Mouse (Mus musculus) layer of hippocampus, adult 8-10 months (tissue): ENCODE measurements at regions not wholly inside any gene's neighbourhood (a gene's known extent, or its start where the extent isn't known, plus 50 kb on each side); places are given as distances from the start of the nearest gene placed in this dataset.
"Not testable (repeated sequence)": the region's sequence is repeated elsewhere in the genome, so short reads cannot be mapped to it uniquely, and the experiment has no call there.

Source experiments
- DNase-seq, 2 experiments: peaks; one replicate each; pipeline ENCODE4 v3.0.0; 2022; ENCODE audit warnings: low spot score in 2 of 2

GRCm38 (mm10) chr14:26319821-26320220 is 62.1 kb downstream of the Duxbl3 start:
- DNase-seq: not testable (repeated sequence)

DNA sequence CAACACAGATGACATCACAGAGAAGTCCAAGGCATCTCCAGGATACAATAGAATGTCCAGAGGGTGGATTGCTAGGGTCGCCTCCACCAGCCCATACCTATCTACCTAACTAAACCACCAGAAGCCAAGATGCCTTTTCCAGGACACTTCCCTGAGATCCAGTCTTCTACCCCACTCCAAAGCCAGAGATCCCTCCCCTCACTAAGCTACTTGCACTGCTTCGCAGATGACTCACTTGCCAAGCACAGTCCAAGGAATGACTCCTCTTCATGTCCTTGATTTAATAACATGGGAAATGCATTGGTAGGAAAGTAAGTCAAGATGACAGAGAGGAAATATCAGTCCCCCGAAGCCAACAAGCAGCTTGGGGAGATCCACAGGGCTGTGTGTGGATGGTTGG is 63.0 kb downstream of the Duxbl3 start:
- DNase-seq: no peak

DNA sequence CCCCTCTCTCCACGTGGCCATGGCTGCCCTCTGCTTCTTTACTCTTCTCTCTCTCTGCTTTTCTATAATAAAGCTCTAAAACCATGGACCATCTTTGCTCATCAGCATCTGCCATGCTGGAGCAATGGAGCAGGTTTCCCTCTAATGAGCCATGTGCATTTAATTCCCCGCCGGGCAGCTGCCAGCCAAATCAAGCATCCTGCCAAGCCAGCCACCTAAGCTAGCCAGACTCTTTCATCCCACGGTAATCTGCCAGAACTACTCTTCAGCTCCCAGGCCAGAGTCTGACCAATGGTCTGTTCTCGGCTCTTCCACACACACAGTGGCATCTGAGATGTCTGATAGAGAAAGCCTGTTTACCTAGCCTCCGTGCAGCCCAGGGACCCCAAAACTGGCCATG is 70.8 kb downstream of the Duxbl3 start:
- DNase-seq: peak in 1 of 2 experiments; percentile 7

- DNase-seq: no peak
These were observed 83.3 kb downstream of the Duxbl3 start for GRCm38 (mm10) chr14:26341111-26341510.

- DNase-seq: no peak
These were observed 87.5 kb downstream of the Duxbl3 start for GRCm38 (mm10) chr14:26345227-26345626.

- DNase-seq: no peak
These were observed 89.5 kb downstream of the Duxbl3 start for GRCm38 (mm10) chr14:26347296-26347695.

GRCm38 (mm10) chr14:26352927-26353326 is 95.2 kb downstream of the Duxbl3 start:
- no peak for DNase-seq

GRCm38 (mm10) chr14:26357242-26357641 is 99.5 kb downstream of the Duxbl3 start:
- DNase-seq: no peak

DNA sequence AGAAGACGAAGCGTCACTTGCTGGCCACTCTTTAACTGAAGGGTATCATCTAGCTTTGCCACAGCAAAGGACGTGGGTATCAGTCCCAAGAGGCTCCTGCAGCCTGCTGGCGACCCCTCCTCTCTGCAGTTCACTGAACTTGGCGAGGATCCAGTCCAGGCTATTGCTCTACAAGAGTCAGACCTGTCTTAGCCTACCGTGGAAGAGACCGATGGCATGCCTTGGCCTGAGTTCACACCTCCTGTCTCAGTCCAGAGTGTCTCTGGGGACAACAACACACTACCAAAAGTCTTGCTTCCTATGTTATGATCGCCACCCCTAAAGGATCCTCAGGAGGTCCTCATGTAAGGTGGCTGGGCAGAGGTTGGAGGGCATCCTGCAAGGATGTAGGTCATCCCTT is 100.2 kb downstream of the Duxbl3 start:
- no peak for DNase-seq

DNA sequence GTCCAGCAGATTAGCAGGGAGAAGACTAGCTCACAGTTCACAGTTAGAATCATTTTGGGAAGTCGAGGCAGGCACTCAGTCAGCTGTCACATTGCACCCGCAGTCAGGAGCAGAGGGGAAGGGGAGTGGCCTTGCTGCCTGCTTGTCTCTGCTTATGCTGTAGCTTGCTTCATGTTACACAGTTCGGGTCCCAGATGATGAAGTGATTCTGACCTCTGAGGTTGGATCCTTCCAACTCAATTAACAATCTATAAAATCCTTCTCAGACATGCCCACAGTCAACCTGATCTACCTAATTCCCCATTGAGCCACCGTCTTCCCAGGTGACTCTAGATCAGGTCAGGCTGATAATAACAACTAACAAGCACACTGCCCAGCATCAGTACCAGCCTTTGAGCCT is 102.3 kb downstream of the Duxbl3 start:
- no peak for DNase-seq

DNA sequence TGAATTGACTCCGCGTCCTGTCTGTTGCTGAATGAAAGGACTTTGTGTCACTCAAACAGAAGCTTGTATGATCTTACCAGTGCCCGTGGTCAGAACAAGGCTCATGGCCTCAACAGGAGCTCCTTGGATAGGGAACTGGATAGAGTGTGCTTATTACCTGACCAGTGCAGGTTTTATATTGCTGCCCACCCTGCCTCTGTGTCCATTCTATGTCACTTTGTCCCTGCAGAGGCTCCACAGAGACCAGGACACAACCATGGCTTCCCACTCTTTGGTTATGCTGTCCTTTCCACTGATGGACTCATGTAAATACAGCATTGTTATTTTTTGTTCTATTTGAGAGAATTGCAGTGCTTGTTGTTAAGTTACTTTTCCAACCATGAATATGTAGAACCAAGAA is 103.4 kb downstream of the Duxbl3 start:
- DNase-seq: no peak
